ENCODE assay signal across 11 mouse cellular contexts in the genomic region with DNA sequence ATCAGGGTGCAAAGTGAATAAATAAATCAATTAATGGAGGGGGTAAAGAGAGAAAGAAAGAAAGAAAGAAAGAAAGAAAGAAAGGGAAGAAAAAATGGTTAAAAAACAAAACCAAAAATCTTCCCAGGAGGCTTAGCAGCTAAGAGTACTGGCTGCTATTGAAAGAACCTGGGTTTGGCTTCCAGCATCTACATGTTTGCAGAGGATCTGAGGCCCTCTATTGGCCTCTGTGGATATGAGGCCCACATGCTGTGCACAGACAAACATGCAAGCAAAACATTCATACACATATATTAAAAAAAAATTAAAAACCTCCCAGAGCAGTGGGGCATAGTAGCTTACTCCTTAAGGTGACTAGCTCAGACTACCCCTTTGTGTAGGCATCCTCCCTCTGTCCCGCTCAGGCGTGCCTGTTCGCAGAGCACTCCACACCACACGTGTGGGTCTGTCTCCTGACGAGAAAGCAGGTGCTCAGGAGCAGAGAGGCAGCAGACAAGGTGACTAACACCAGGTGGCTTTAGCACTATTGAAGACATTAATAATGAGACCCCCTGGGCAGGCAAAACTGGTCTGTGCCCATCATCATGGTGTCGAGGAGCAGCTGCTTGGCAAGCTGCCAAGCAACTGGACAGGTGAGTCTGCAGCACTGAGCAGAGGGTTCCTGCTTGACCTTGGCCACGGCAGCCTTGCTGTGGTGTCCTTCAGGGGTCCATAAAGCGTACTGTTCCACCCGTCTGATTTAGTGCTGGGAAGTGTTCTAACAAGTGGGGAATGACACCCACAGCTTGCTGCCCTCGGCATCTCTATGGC. TPM values are rescaled to one million over a fixed set of nuclear protein-coding genes. Genes with fewer than 3 reads are reported as not detected.
DNase-seq lines count a peak whose midpoint lies in the region; ATAC-seq and TF ChIP-seq lines count a peak whose summit lies in the region.
"Had no signal": no experiment of that assay in that cellular context is flagged by ENCODE, and none has a peak within 500 bp of the region (broad histone marks: within the 10 kb centered on the region; RNA-seq: fewer than 3 reads in every experiment).

No protein-coding gene starts in this region.

- no peaks in the 10 kb centered on the region for H3K9me3 ChIP-seq in forebrain, postnatal 0 days (ENCODE audit: low read length)
- H3K9me3 ChIP-seq in neural tube, embryonic 14.5 days (ENCODE audit: control insufficient read depth, low read length), result no peaks in the 10 kb centered on the region
- H3K9me3 ChIP-seq: G1E; heart, embryonic 15.5 days had no signal

- DNase-seq in left cerebral cortex, adult 2 months (ENCODE audit: extremely low spot score in 1 of 2, low spot score in 2 of 2), result no peak
- DNase-seq in left cerebral cortex, adult 11 months (ENCODE audit: low spot score), result no peak
- DNase-seq in forebrain, postnatal 0 days, result no peak
- DNase-seq in kidney, adult 2 months, result peak; percentile 54
- DNase-seq in layer of hippocampus, adult 18-20 months (ENCODE audit: low spot score in 2 of 2), result no peak
- no peak for DNase-seq in adrenal gland, postnatal 14 days
- DNase-seq: adrenal gland, adult 8-10 months; thymus, postnatal 14 days had no signal

- no peak overlapping the region for H3K4me2 ChIP-seq in forebrain, postnatal 0 days (ENCODE audit: low read depth)
- H3K4me2 ChIP-seq in neural tube, embryonic 14.5 days (ENCODE audit: low read depth, low read length), result no peak overlapping the region
- H3K4me2 ChIP-seq: heart, embryonic 15.5 days had no signal

- H3K4me1 ChIP-seq in forebrain, postnatal 0 days (ENCODE audit: insufficient read depth), result no peaks in the 10 kb centered on the region
- peaks cover 53% of the 10 kb centered on the region for H3K4me1 ChIP-seq in kidney, adult 2 months (ENCODE audit: control insufficient read depth, insufficient read depth, low read length)
- H3K4me1 ChIP-seq in neural tube, embryonic 14.5 days (ENCODE audit: control insufficient read depth, insufficient read depth, low read length), result peaks cover 41% of the 10 kb centered on the region; the same call in 1 of the 2 replicates

- no peak overlapping the region for H3K9ac ChIP-seq in forebrain, postnatal 0 days
- H3K9ac ChIP-seq in neural tube, embryonic 14.5 days (replicated peaks; ENCODE audit: low read depth, low read length), result no peak overlapping the region
- H3K9ac ChIP-seq: heart, embryonic 15.5 days had no signal

- peak; percentile 58 for ATAC-seq in forebrain, postnatal 0 days
- peak; percentile 50; the same call in 1 of the 2 replicates for ATAC-seq in neural tube, embryonic 14.5 days (ENCODE audit: low read depth)

- intact Hi-C loops in left cerebral cortex, adult 2 months (cut with DNase I), result loop anchor here (5.0 kb wide), 1 partner anchor 33 kb away; the partner anchor contains the start of genes Drc3 and Tom1l2

- H3K36me3 ChIP-seq in forebrain, postnatal 0 days (ENCODE audit: insufficient read depth), result no peaks in the 10 kb centered on the region
- H3K36me3 ChIP-seq in kidney, adult 2 months (ENCODE audit: control insufficient read depth, insufficient read depth, low read length), result no peaks in the 10 kb centered on the region
- no peaks in the 10 kb centered on the region for H3K36me3 ChIP-seq in neural tube, embryonic 14.5 days (ENCODE audit: control insufficient read depth, insufficient read depth, low read length)
- H3K36me3 ChIP-seq: heart, embryonic 15.5 days had no signal

- H3K27ac ChIP-seq in left cerebral cortex, adult 2 months, result peak overlapping the region; percentile 87
- no peak overlapping the region for H3K27ac ChIP-seq in forebrain, postnatal 0 days (ENCODE audit: low read depth, low read length)
- peak overlapping the region; percentile 79 for H3K27ac ChIP-seq in kidney, adult 2 months (ENCODE audit: insufficient read depth, low read depth, low read length)
- peak overlapping the region; percentile 74 for H3K27ac ChIP-seq in neural tube, embryonic 14.5 days (ENCODE audit: low read depth, low read length)

- WGBS in forebrain, postnatal 0 days, result 63% methylated on average over 10 of the region's 10 CpGs
- 46% methylated on average over 10 of the region's 10 CpGs for WGBS in kidney, adult 2 months
- 41% methylated on average over 10 of the region's 10 CpGs for WGBS in neural tube, embryonic 14.5 days

- TF ChIP-seq CTCF in left cerebral cortex, adult 2 months (IDR thresholded peaks at IDR 0.05), result peak; percentile 35
- peak; percentile 34; the same call in 1 of the 2 replicates for TF ChIP-seq CTCF in forebrain, postnatal 0 days (IDR thresholded peaks at IDR 0.05; ENCODE audit: low read depth)
- TF ChIP-seq CTCF in kidney, adult 2 months (conservative IDR thresholded peaks at IDR 0.05; ENCODE audit: insufficient read depth, insufficient read length, low read depth, low read length), result peak; percentile 28; the same call in 1 of the 2 replicates

- no peak overlapping the region for H3K4me3 ChIP-seq in left cerebral cortex, adult 2 months
- no peak overlapping the region for H3K4me3 ChIP-seq in forebrain, postnatal 0 days (ENCODE audit: low read depth, low read length)
- H3K4me3 ChIP-seq in kidney, adult 2 months (ENCODE audit: insufficient read depth, low read depth, low read length), result no peak overlapping the region
- no peak overlapping the region for H3K4me3 ChIP-seq in neural tube, embryonic 14.5 days (ENCODE audit: low read depth, low read length)
- H3K4me3 ChIP-seq: heart, embryonic 15.5 days had no signal

- no peak for TF ChIP-seq POLR2A in kidney, adult 2 months (IDR thresholded peaks at IDR 0.05; ENCODE audit: low read depth, low read length)

- no peaks in the 10 kb centered on the region for H3K27me3 ChIP-seq in forebrain, postnatal 0 days (ENCODE audit: insufficient read depth, low read length)
- no peaks in the 10 kb centered on the region for H3K27me3 ChIP-seq in kidney, adult 2 months (replicated peaks; ENCODE audit: control insufficient read depth, insufficient read depth, low read length)
- no peaks in the 10 kb centered on the region for H3K27me3 ChIP-seq in neural tube, embryonic 14.5 days (ENCODE audit: control insufficient read depth, insufficient read depth, low read length)
- H3K27me3 ChIP-seq: heart, embryonic 15.5 days had no signal

RNA-seq across cellular contexts. Expression of gene Tom1l2, which starts 33.2 kb away (rescaled TPM):
- 100 to 1,000 TPM; 216 to 221 TPM for total RNA-seq in left cerebral cortex, adult 2 months (2021)
- 72.0 and 80.8 TPM in 2 replicates for total RNA-seq in forebrain, postnatal 0 days (2014; rRNA removed)
- polyA plus RNA-seq in forebrain, postnatal 0 days (2015; fragmentation: Nextera tagmentation; extraction: Ambion mirVana), result 37.2 and 44.3 TPM in 2 replicates
- 95.2 and 125 TPM in 2 replicates for polyA plus RNA-seq in kidney, adult 2 months (2012; rRNA removed)
- 47.8 and 50.9 TPM in 2 replicates for polyA plus RNA-seq in neural tube, embryonic 14.5 days (2014; fragmentation: Nextera tagmentation; extraction: Ambion mirVana)
- total RNA-seq in layer of hippocampus, adult 18-20 months (2021), result 100 to 1,000 TPM; 191 to 195 TPM
- 55.9 and 65.0 TPM in 2 replicates for total RNA-seq in adrenal gland, postnatal 14 days (2021)

RNA-seq across cellular contexts. Expression of gene Drc3, which starts 33.7 kb away (rescaled TPM):
- total RNA-seq in left cerebral cortex, adult 2 months (2021), result 10 to 100 TPM; 11.7 to 12.5 TPM
- 13.0 and 15.5 TPM in 2 replicates for total RNA-seq in forebrain, postnatal 0 days (2014; rRNA removed)
- 6.9 and 10.0 TPM in 2 replicates for polyA plus RNA-seq in forebrain, postnatal 0 days (2015; fragmentation: Nextera tagmentation; extraction: Ambion mirVana)
- polyA plus RNA-seq in kidney, adult 2 months (2012; rRNA removed), result 2.6 and 2.8 TPM in 2 replicates
- polyA plus RNA-seq in neural tube, embryonic 14.5 days (2014; fragmentation: Nextera tagmentation; extraction: Ambion mirVana), result 5.2 TPM in 2 replicates
- total RNA-seq in layer of hippocampus, adult 18-20 months (2021), result 1 to 10 TPM; 7.3 to 7.9 TPM
- total RNA-seq in adrenal gland, postnatal 14 days (2021), result 1.6 TPM in 2 replicates
